Mouse (Mus musculus) heart, postnatal 0 days (tissue): ENCODE results near the gene Epha4. TPM values are rescaled to one million over a fixed set of nuclear protein-coding genes. Genes with fewer than 3 reads are reported as not detected.

Experiments
- ATAC-seq: fragments of 200-750 bp; cut with Nextera tagmentation; 2 replicates; pipeline ENCODE4 v1.8.0; 2017; ENCODE audit warnings: low read depth, moderate number of reproducible peaks, moderate library complexity; ENCODE audit not compliant: insufficient read depth
- DNase-seq: peaks from one replicate; pipeline ENCODE4 v3.0.0-alpha.2; 2016; ENCODE audit warnings: low spot score
- H3K27ac ChIP-seq: fragments of 300-500 bp; sonication (generic); 2 replicates; pipeline ENCODE4 v1.5.1; 2014; ENCODE audit warnings: low read depth, mild to moderate bottlenecking
- H3K27me3 ChIP-seq: fragments of 300-500 bp; sonication (generic); 2 replicates; pipeline ENCODE4 v1.6.1; 2014; ENCODE audit warnings: low read length, mixed read lengths; ENCODE audit not compliant: control insufficient read depth, insufficient read depth
- H3K36me3 ChIP-seq: fragments of 300-500 bp; sonication (generic); replicated peaks from 2 replicates; pipeline ENCODE4 v1.6.1; 2014; ENCODE audit warnings: low read length, mixed read lengths; ENCODE audit not compliant: control insufficient read depth, insufficient read depth
- H3K4me1 ChIP-seq: fragments of 300-500 bp; sonication (generic); 2 replicates; pipeline ENCODE4 v1.6.1; 2014; ENCODE audit warnings: antibody characterized with exemption; ENCODE audit not compliant: control insufficient read depth, insufficient read depth
- H3K4me2 ChIP-seq: fragments of 300-500 bp; sonication (generic); 2 replicates; pipeline ENCODE4 v1.6.1; 2014; ENCODE audit warnings: low read depth, mild to moderate bottlenecking, low read length, moderate library complexity
- H3K4me3 ChIP-seq: fragments of 300-500 bp; sonication (generic); 2 replicates; pipeline ENCODE4 v1.5.1; 2014; ENCODE audit warnings: low read depth, low read length
- H3K9ac ChIP-seq: fragments of 300-500 bp; sonication (generic); replicated peaks from 2 replicates; pipeline ENCODE4 v1.6.1; 2014; ENCODE audit warnings: low read depth, low read length, mixed read lengths
- H3K9me3 ChIP-seq: fragments of 300-500 bp; sonication (generic); replicated peaks from 2 replicates; pipeline ENCODE4 v1.6.1; 2016; ENCODE audit warnings: low read length; ENCODE audit not compliant: control insufficient read depth
- CTCF ChIP-seq: IDR thresholded peaks from 2 replicates; pipeline ENCODE4 v1.5.1; 2016; ENCODE audit warnings: antibody characterized with exemption, control low read depth, low read depth
- EP300 ChIP-seq: IDR thresholded peaks from 2 replicates; pipeline ENCODE4 v1.6.1; 2016; ENCODE audit warnings: antibody characterized with exemption, low read depth
- WGBS: fragments of 180-500 bp; shearing (Covaris S2); extraction: QIAGEN DNeasy Blood & Tissue Kit; methylation state at CpG from one replicate; pipeline ENCODE4 v1.1.7; 2014; 5-methylcytosine and 5-hydroxymethylcytosine counted together
- polyA plus RNA-seq: library from polyadenylated mRNA; unstranded; fragments of >200 nt; fragmentation: Nextera tagmentation; extraction: Ambion mirVana; gene quantifications from 2 replicates; pipeline ENCODE4 v1.2.1, GENCODE M21; 2015
- total RNA-seq: library from RNA; depleted of rRNA; stranded (reverse); fragments of >200 nt; gene quantifications from 2 replicates; pipeline ENCODE4 v1.2.3, GENCODE M21; 2014; ENCODE audit warnings: low replicate concordance

Epha4 gene
- total and polyA plus RNA-seq, 2 experiments from 2014 or later, result 8.5 to 20.3 TPM

DNA sequence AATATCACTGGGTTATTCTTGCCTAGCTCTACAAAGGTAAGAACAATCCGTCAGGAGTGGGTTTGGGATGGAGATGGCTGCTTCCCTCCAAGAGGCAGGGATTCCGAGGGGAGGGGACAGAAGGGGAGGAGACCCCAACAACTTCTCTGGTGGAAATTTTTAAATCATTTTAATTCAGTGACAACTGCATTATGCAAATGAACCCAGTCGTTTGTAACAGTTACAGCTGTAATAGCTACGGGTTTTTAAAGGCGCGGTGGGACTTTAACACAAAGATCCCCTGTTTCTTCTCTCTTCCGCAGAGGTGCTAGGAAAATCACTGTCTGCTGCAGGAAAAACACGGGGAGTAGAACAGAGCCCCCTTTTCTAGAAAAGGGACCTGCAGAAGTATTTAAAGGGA, 129.3 kb downstream of the Epha4 start:
- Histone ChIP-seq H3K27me3 (no peaks in the 10 kb centered on the region), H3K4me3 (no peak overlapping the region), H3K4me2 (no peak overlapping the region), H3K9me3 (no peaks in the 10 kb centered on the region), H3K27ac (no peak overlapping the region), H3K9ac (no peak overlapping the region), H3K4me1 (peaks cover 6% of the 10 kb centered on the region; the same call in 1 of the 2 replicates), H3K36me3 (peaks cover 5% of the 10 kb centered on the region; the same call in 1 of the 2 replicates)
- ATAC-seq (no peak), DNase-seq (no peak)
- TF ChIP-seq CTCF (no peak), EP300 (no peak)
- 77% methylated on average over 8 of the region's 8 CpGs for WGBS

DNA sequence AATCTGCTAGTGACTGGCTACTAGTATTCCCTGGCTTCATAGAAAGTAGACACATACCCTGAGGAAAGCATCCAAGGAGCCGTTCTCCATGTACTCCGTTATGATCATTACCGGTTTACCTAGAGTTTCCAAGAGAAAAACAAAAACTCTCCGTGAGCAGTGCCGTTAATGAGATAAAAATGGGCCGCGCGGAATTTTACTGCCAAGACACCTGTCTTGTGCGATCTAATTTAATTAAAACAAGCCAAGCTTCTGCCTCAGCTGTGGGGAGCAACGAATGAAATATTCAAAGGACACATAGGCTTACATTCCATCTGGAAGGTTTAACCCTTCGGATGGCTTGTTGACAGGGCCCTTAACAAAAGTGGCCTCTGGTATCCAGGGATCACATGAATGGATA, 131.4 kb downstream of the Epha4 start:
- H3K36me3 ChIP-seq, result peaks cover 5% of the 10 kb centered on the region; the same call in 1 of the 2 replicates
- no peaks in the 10 kb centered on the region for H3K9me3 ChIP-seq
- TF ChIP-seq CTCF (no peak), EP300 (no peak)
- WGBS, result 62% methylated on average over 11 of the region's 11 CpGs
- DNase-seq, result no peak
- H3K9ac ChIP-seq, result no peak overlapping the region
- ATAC-seq, result no peak
- H3K27ac ChIP-seq, result no peak overlapping the region
- H3K4me3 ChIP-seq, result no peak overlapping the region
- H3K27me3 ChIP-seq, result no peaks in the 10 kb centered on the region
- peaks cover 6% of the 10 kb centered on the region; the same call in 1 of the 2 replicates for H3K4me1 ChIP-seq
- H3K4me2 ChIP-seq, result no peak overlapping the region

DNA sequence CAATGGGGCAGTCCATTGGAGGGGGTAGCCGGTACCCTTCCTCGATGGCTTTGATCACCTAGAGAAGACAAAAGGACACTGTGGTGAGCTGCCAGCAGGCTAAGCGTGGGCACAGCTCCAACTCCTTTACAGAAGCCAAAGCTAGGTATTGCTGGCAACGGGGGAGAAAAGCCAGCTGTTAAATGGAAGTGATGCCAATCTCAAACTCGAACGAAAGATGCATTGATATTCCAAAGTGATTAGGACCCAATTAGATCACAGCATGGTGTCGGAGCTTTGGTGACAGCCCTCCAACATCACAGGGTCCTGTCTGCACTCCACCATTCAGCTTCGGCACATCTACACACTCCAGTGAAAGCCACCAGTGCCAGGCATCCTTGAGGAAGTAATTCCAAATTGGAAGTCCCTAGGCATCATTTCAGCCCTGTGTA, 137.3 kb downstream of the Epha4 start:
- Histone ChIP-seq H3K27me3 (no peaks in the 10 kb centered on the region), H3K9me3 (no peaks in the 10 kb centered on the region), H3K4me1 (no peaks in the 10 kb centered on the region), H3K4me2 (no peak overlapping the region), H3K36me3 (no peaks in the 10 kb centered on the region; the same call in 1 of the 2 replicates), H3K4me3 (no peak overlapping the region), H3K27ac (no peak overlapping the region), H3K9ac (no peak overlapping the region)
- no peak for ATAC-seq
- TF ChIP-seq EP300 (no peak), CTCF (no peak)
- 79% methylated on average over 8 of the region's 8 CpGs for WGBS
- DNase-seq, result no peak

DNA sequence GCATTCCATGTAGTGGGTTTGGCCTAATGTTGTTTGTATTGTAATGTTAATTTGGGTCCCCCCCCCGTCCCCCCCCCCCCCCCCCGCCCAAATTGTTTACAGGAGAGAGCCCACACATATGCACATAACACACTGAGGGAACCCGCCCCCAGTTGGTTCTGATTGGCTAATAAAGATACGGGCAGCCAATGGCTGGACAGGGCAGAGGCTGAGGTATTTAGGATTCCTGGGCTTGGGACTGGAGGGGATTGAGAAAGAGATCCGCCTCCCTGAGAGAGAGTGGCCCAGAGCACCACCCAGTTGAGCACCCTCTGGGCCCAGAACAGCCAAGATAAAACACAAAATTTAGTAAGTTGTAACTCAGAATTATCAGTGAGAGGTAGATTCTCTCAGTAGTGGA, 140.8 kb downstream of the Epha4 start:
- Histone ChIP-seq H3K4me2 (no peak overlapping the region), H3K4me3 (no peak overlapping the region), H3K9ac (no peak overlapping the region), H3K36me3 (no peaks in the 10 kb centered on the region), H3K9me3 (no peaks in the 10 kb centered on the region), H3K4me1 (no peaks in the 10 kb centered on the region), H3K27ac (no peak overlapping the region), H3K27me3 (no peaks in the 10 kb centered on the region)
- no peak for TF ChIP-seq CTCF
- no peak for TF ChIP-seq EP300
- DNase-seq (no peak), ATAC-seq (no peak)
- 77% methylated on average over 3 of the region's 5 CpGs for WGBS

DNA sequence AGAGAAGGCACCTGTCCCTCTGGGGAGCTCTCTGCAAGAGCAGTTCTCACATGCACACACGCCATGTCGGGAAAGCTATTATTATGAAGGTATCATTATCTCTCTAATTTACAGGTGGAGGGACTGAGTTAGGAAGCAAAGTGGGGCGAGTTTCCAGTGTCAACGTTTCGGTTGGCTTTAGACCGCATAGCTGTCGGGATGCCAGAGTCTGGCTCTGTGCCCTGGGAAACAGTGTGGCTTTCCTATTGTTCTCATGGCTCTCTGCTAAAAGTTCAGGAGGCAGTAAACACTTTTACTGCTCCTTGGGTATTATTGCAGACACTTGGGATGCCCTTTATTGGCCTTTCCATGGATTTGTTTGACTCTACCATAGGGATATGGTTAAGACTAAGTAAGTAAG, 144.0 kb downstream of the Epha4 start:
- Histone ChIP-seq H3K36me3 (no peaks in the 10 kb centered on the region), H3K4me2 (no peak overlapping the region), H3K4me1 (no peaks in the 10 kb centered on the region), H3K27ac (no peak overlapping the region), H3K27me3 (no peaks in the 10 kb centered on the region), H3K4me3 (no peak overlapping the region), H3K9ac (no peak overlapping the region), H3K9me3 (no peaks in the 10 kb centered on the region)
- WGBS, result 48% methylated on average over 7 of the region's 7 CpGs
- DNase-seq, result no peak
- ATAC-seq, result no peak; the same call in 1 of the 2 replicates
- TF ChIP-seq CTCF (no peak), EP300 (no peak)

DNA sequence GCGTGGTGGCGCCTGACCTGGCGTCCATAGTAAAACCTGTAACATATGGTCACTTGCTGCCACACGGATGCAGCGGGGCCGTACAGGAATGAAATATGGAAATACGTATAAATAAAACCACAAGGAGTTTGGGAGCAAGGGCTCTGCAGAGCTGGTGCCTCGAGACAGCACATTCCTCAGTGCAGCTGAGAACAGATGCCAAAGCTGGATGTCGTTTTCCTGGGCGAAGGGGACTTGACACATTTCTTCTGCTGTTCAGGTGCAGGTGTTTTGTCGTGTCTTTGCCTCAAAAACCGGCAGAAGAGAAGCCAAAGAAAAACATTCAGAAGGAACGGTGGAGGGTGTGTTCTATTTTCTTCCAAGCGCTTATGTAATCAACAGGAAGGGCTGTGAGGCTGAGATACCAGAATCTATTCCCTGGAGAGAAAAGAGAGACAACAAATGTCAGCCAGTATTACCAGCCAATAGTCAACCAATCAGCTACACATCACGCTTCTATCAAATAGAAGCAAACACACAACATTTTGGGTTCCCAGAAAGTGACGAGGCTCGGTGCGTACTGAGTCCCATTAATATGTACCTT, 145.5 kb downstream of the Epha4 start:
- Histone ChIP-seq H3K4me3 (no peak overlapping the region), H3K36me3 (no peaks in the 10 kb centered on the region), H3K4me1 (no peaks in the 10 kb centered on the region), H3K9me3 (no peaks in the 10 kb centered on the region), H3K4me2 (0 out of 2 replicates have a peak overlapping the region, but pooled peaks have one; percentile 14), H3K27ac (no peak overlapping the region), H3K27me3 (no peaks in the 10 kb centered on the region), H3K9ac (no peak overlapping the region)
- TF ChIP-seq EP300 (no peak), CTCF (no peak)
- ATAC-seq (no peak), DNase-seq (no peak)
- 60% methylated on average over 18 of the region's 18 CpGs for WGBS
